Mouse (Mus musculus) regulatory T cell (primary cell): Measurements from ENCODE around the gene Srsy.
"Not testable (repeated sequence)": the region's sequence is repeated elsewhere in the genome, so short reads cannot be mapped to it uniquely, and the experiment has no call there.

ENCODE experiments used
- in situ Hi-C: fragments of 300-600 bp; cut with MboI, MseI; formaldehyde crosslinking; loops from one replicate; pipeline ENCODE4 v1.15.1; 2025; ENCODE audit warnings: high pct_unique_total_duplicates

Gene Srsy

GRCm38 (mm10) chrY:17937230-17937629 lies at the start of gene Srsy:
Gene Srsy (minus strand): TSS chrY:17937330.
- in situ Hi-C loops: not testable (repeated sequence)
